Mouse (Mus musculus) testis, postnatal 10 days (tissue): Measurements from ENCODE around the gene Mast3.

Source experiments
- DNase-seq: peaks from one replicate; pipeline ENCODE4 v3.0.0; 2021; ENCODE audit warnings: low spot score

The Mast3 gene

GRCm38 (mm10) chr8:70802786-70803510 lies 1.9 kb downstream of the Mast3 start:
- DNase-seq = no peak

GRCm38 (mm10) chr8:70801830-70802229 lies 3.0 kb downstream of the Mast3 start:
- DNase-seq = no peak

GRCm38 (mm10) chr8:70801156-70801555 lies 3.7 kb downstream of the Mast3 start:
- no peak for DNase-seq

- DNase-seq = no peak
These were observed 4.2 kb downstream of the Mast3 start for GRCm38 (mm10) chr8:70800648-70801047.

GRCm38 (mm10) chr8:70798281-70798680 lies 6.6 kb downstream of the Mast3 start:
- DNase-seq = no peak

- peak; percentile 94 for DNase-seq
These were observed 7.5 kb downstream of the Mast3 start for GRCm38 (mm10) chr8:70797081-70798070.

GRCm38 (mm10) chr8:70796403-70797080 lies 8.3 kb downstream of the Mast3 start:
- DNase-seq = no peak

- no peak for DNase-seq
These were observed 9.5 kb downstream of the Mast3 start for GRCm38 (mm10) chr8:70795370-70795769.

- no peak for DNase-seq
These were observed 10.6 kb downstream of the Mast3 start for GRCm38 (mm10) chr8:70794215-70794614.

GRCm38 (mm10) chr8:70792700-70793099 lies 12.2 kb downstream of the Mast3 start:
- DNase-seq = peak; percentile 85

- DNase-seq = peak; percentile 99
These were observed 12.7 kb downstream of the Mast3 start for GRCm38 (mm10) chr8:70791975-70792691.

- DNase-seq = no peak
These were observed 13.6 kb downstream of the Mast3 start for GRCm38 (mm10) chr8:70791294-70791701.

GRCm38 (mm10) chr8:70790846-70791245 lies 14.0 kb downstream of the Mast3 start:
- no peak for DNase-seq

GRCm38 (mm10) chr8:70789046-70789445 lies 15.8 kb downstream of the Mast3 start:
- DNase-seq = no peak

GRCm38 (mm10) chr8:70787941-70788667 lies 16.8 kb downstream of the Mast3 start:
- peak; percentile 80 for DNase-seq

- no peak for DNase-seq
These were observed 17.8 kb downstream of the Mast3 start for GRCm38 (mm10) chr8:70787051-70787445.

GRCm38 (mm10) chr8:70786291-70787050 lies 18.4 kb downstream of the Mast3 start:
- DNase-seq = no peak

- no peak for DNase-seq
These were observed 24.8 kb downstream of the Mast3 start for GRCm38 (mm10) chr8:70780093-70780492.

- DNase-seq = peak; percentile 99
These were observed 28.1 kb downstream of the Mast3 start, which contains the start of gene Pik3r2 for GRCm38 (mm10) chr8:70776496-70777444. Gene Pik3r2, minus strand, starts transcription at chr8:70776713.
